ENCODE assay signal across 7 mouse cellular contexts in genomic region chr1:171077192-171077591, GRCm38 (mm10). TPM values are rescaled to one million over a fixed set of nuclear protein-coding genes. Genes with fewer than 3 reads are reported as not detected.
A peak's percentile ranks its signal among the peaks of the same experiment; 100 is the strongest.
DNase-seq lines count a peak whose midpoint lies in the region; ATAC-seq lines count a peak whose summit lies in the region.
"Not testable (repeated sequence)": the region's sequence is repeated elsewhere in the genome, so short reads cannot be mapped to it uniquely, and the experiment has no call there.
"Had no signal": no experiment of that assay in that cellular context is flagged by ENCODE, and none has a peak within 500 bp of the region (broad histone marks: within the 10 kb centered on the region; RNA-seq: fewer than 3 reads in every experiment).

No protein-coding gene starts in this region.

- H3K4me3 ChIP-seq in heart, embryonic 15.5 days; kidney, embryonic 15.5 days (replicated peaks); midbrain, embryonic 11.5 days (ENCODE audit: low read depth, low read length): not testable (repeated sequence)
- H3K4me3 ChIP-seq in limb, embryonic 13.5 days = 0 out of 2 replicates have a peak overlapping the region, but pooled peaks have one; percentile 9

- ATAC-seq in heart, embryonic 15.5 days (replicated peaks; ENCODE audit: insufficient number of reproducible peaks, insufficient read depth, low FRiP score, low read depth); kidney, embryonic 15.5 days (replicated peaks; ENCODE audit: low FRiP score); limb, embryonic 13.5 days (ENCODE audit: low FRiP score, low read depth); midbrain, embryonic 11.5 days (ENCODE audit: low FRiP score): not testable (repeated sequence)

- H3K9me3 ChIP-seq in heart, embryonic 15.5 days (replicated peaks); kidney, embryonic 15.5 days (replicated peaks); limb, embryonic 13.5 days; midbrain, embryonic 11.5 days (ENCODE audit: control insufficient read depth, low read length): not testable (repeated sequence)

- not testable (repeated sequence) for H3K9ac ChIP-seq in heart, embryonic 15.5 days; kidney, embryonic 15.5 days; limb, embryonic 13.5 days; midbrain, embryonic 11.5 days (ENCODE audit: low read length)

- H3K36me3 ChIP-seq in heart, embryonic 15.5 days; kidney, embryonic 15.5 days; limb, embryonic 13.5 days; midbrain, embryonic 11.5 days (ENCODE audit: control insufficient read depth, insufficient read depth, low read length): not testable (repeated sequence)

- peak overlapping the region; percentile 51 for H3K4me2 ChIP-seq in heart, embryonic 15.5 days
- H3K4me2 ChIP-seq in kidney, embryonic 15.5 days = 0 out of 2 replicates have a peak overlapping the region, but pooled peaks have one; percentile 51
- not testable (repeated sequence) for H3K4me2 ChIP-seq in limb, embryonic 13.5 days (replicated peaks); midbrain, embryonic 11.5 days

- H3K4me1 ChIP-seq in heart, embryonic 15.5 days (replicated peaks); kidney, embryonic 15.5 days; limb, embryonic 13.5 days; midbrain, embryonic 11.5 days (ENCODE audit: control insufficient read depth, insufficient read depth, low read length): not testable (repeated sequence)

- H3K27ac ChIP-seq in heart, embryonic 15.5 days; kidney, embryonic 15.5 days; limb, embryonic 13.5 days; midbrain, embryonic 11.5 days (ENCODE audit: low read depth, low read length): not testable (repeated sequence)

- DNase-seq in midbrain, embryonic 11.5 days (ENCODE audit: low spot score, missing footprints) = peak; percentile 90
- peak; percentile 40 for DNase-seq in retina, postnatal 1 day

- H3K27me3 ChIP-seq in heart, embryonic 15.5 days = peaks cover 35% of the 10 kb centered on the region
- H3K27me3 ChIP-seq in kidney, embryonic 15.5 days = peaks cover 35% of the 10 kb centered on the region
- H3K27me3 ChIP-seq in limb, embryonic 13.5 days = peaks cover 41% of the 10 kb centered on the region
- peaks cover 23% of the 10 kb centered on the region for H3K27me3 ChIP-seq in midbrain, embryonic 11.5 days (ENCODE audit: control insufficient read depth, insufficient read depth, low read length)

- WGBS in heart, embryonic 15.5 days = 41% methylated on average over 5 of the region's 5 CpGs
- WGBS in kidney, embryonic 15.5 days = 43% methylated on average over 5 of the region's 5 CpGs
- 40% methylated on average over 5 of the region's 5 CpGs for WGBS in limb, embryonic 13.5 days
- WGBS in midbrain, embryonic 11.5 days = 33% methylated on average over 5 of the region's 5 CpGs

RNA-seq across cellular contexts. Expression of gene Fcgr3, which starts 12.5 kb away (rescaled TPM):
- polyA plus RNA-seq in heart, embryonic 15.5 days (2015; fragmentation: Nextera tagmentation; extraction: Ambion mirVana) = 10.4 and 11.9 TPM in 2 replicates
- 7.8 and 10.5 TPM in 2 replicates for polyA plus RNA-seq in kidney, embryonic 15.5 days (2015; fragmentation: Nextera tagmentation; extraction: Ambion mirVana)
- 8.7 and 9.2 TPM in 2 replicates for polyA plus RNA-seq in limb, embryonic 13.5 days (2015; fragmentation: Nextera tagmentation; extraction: Ambion mirVana)
- polyA plus RNA-seq in midbrain, embryonic 11.5 days (2014; fragmentation: Nextera tagmentation; extraction: Ambion mirVana) = 8.5 and 8.6 TPM in 2 replicates
- polyA plus RNA-seq: C2C12; CD4-positive, CD25-positive, alpha-beta regulatory T cell, adult 4 months had no signal

RNA-seq across cellular contexts. Expression of gene Cfap126, which starts 36.5 kb away (rescaled TPM):
- polyA plus RNA-seq in heart, embryonic 15.5 days (2015; fragmentation: Nextera tagmentation; extraction: Ambion mirVana) = 2.7 and 3.5 TPM in 2 replicates
- polyA plus RNA-seq in kidney, embryonic 15.5 days (2015; fragmentation: Nextera tagmentation; extraction: Ambion mirVana) = 2.0 and 2.1 TPM in 2 replicates
- 0.86 and 1.5 TPM in 2 replicates for polyA plus RNA-seq in limb, embryonic 13.5 days (2015; fragmentation: Nextera tagmentation; extraction: Ambion mirVana)
- polyA plus RNA-seq in midbrain, embryonic 11.5 days (2014; fragmentation: Nextera tagmentation; extraction: Ambion mirVana) = 1.7 and 2.4 TPM in 2 replicates

RNA-seq across cellular contexts. Expression of gene Fcgr4, which starts 58.5 kb away (rescaled TPM):
- polyA plus RNA-seq in heart, embryonic 15.5 days (2015; fragmentation: Nextera tagmentation; extraction: Ambion mirVana) = 1.1 and 1.4 TPM in 2 replicates
- polyA plus RNA-seq in kidney, embryonic 15.5 days (2015; fragmentation: Nextera tagmentation; extraction: Ambion mirVana) = 1.2 and 1.3 TPM in 2 replicates
- polyA plus RNA-seq in limb, embryonic 13.5 days (2015; fragmentation: Nextera tagmentation; extraction: Ambion mirVana) = 0.34 and 0.64 TPM in 2 replicates
- polyA plus RNA-seq in midbrain, embryonic 11.5 days (2014; fragmentation: Nextera tagmentation; extraction: Ambion mirVana) = 0.18 and 0.55 TPM in 2 replicates
